Mouse (Mus musculus): ENCODE results near the gene Arel1. TPM values are rescaled to one million over a fixed set of nuclear protein-coding genes. Genes with fewer than 3 reads are reported as not detected.

Gene Arel1
- polyA plus RNA-seq (2015; fragmentation: Nextera tagmentation; extraction: Ambion mirVana): 14.6 and 14.8 TPM in 2 replicates

DNA sequence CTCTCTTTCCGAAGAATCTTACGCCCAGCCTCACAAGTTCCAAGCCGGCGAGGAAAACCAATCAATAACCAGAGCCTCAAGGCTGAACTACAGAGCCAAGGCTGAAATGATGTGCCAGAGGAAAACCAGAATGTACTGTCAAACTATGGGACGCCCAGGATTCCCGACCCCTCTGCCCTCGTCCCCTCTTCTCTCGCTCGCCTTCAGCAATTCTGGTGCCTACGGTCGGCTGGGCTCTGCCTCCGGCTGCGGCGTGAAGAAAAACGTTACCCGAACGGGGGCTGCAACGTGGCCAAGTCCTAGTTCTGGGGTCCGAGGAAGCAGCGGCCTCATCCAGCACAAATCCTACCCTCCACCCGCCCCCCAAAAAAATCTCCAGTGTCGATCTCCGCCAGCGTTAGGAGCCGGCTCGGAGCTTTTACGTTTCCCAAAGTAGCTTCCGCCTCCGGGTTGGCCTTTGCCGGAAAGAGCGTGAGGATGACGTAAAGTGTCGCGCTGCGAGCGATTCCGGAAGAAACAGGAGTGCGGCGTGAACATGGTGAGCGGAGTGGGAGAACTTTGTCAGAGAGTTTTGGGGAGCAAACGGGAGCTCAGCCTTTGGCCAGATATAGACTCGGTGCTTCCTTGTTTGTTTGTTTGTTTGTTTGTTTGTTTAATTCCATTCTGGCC lies at the start of gene Arel1, which contains the start of gene Fcf1:
Gene Arel1 (minus strand): TSS at position 473 of the 669 bp plus-strand sequence.
Gene Fcf1 (plus strand): TSS at position 470 of the 669 bp plus-strand sequence.
- no peaks in the 10 kb centered on the region for H3K27me3 ChIP-seq
- peak within 1 kb of the TSS; percentile 87 for H3K27ac ChIP-seq (replicated peaks)
- peak within 1 kb of the TSS; percentile 90 for H3K4me3 ChIP-seq (replicated peaks)
- peak within 1 kb of the TSS; percentile 71 for H3K4me2 ChIP-seq
- peaks cover 33% of the 10 kb centered on the region for H3K4me1 ChIP-seq (replicated peaks)
- no peaks in the 10 kb centered on the region for H3K9me3 ChIP-seq (replicated peaks)
- under 1% methylated on average over 42 of the region's 42 CpGs for WGBS (ENCODE audit: insufficient replicate concordance)
- peak within 1 kb of the TSS; percentile 87 for H3K9ac ChIP-seq
- peak; percentile 76 for ATAC-seq (ENCODE audit: insufficient read depth)
- H3K36me3 ChIP-seq (replicated peaks): peaks cover 31% of the 10 kb centered on the region

DNA sequence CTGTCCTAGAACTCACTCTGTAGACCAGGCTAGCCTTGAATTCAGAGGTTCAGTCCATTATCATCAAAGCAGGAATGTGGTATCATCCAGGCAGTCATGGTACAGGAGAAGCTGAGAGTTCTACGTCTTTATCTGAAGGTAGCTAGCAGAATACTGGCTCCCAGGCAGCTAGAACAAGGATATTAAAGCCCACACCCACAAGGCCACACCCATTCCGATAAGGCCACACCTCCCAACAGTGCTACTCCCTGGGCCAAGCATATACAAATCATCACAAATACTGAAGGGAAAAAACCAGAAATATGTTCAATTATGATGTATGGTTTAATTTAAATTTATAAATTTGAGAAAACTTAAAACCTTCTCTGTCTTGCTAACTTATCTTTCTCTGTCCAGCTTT lies 41.5 kb upstream of the Arel1 start:
- Histone ChIP-seq H3K36me3 (replicated peaks) (peaks cover 46% of the 10 kb centered on the region), H3K27ac (replicated peaks) (no peak overlapping the region), H3K4me3 (replicated peaks) (no peak overlapping the region), H3K27me3 (no peaks in the 10 kb centered on the region), H3K4me1 (replicated peaks) (peaks cover 11% of the 10 kb centered on the region), H3K9ac (no peak overlapping the region), H3K9me3 (replicated peaks) (no peaks in the 10 kb centered on the region), H3K4me2 (no peak overlapping the region)
- ATAC-seq (ENCODE audit: insufficient read depth): peak; percentile 70; the same call in 1 of the 2 replicates
- WGBS (ENCODE audit: insufficient replicate concordance): 36% methylated on average over 2 of the region's 2 CpGs

DNA sequence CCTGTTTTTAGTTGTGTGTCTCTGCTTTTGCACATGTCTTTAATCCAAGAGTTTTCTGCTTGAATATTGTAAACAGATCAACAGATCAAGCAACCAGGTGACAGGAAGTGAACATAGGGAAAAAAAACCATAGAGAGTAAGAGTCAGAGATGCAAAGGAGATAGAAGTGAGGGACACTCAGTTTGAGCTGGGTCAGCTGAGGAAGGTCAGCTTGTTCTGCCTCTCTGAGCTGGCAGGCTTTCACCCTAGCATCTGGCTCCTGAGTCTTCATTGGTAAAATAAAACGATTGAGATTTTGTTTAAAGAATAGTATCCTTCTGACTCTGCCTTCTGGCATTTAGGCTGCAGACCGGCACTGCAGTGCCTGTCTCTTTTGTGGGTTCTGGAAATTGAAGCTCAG lies 39.8 kb upstream of the Arel1 start:
- WGBS (ENCODE audit: insufficient replicate concordance): 75% methylated on average over 2 of the region's 2 CpGs
- no peak for ATAC-seq (ENCODE audit: insufficient read depth)
- Histone ChIP-seq H3K4me2 (no peak overlapping the region), H3K27ac (replicated peaks) (no peak overlapping the region), H3K9me3 (replicated peaks) (no peaks in the 10 kb centered on the region), H3K4me3 (replicated peaks) (no peak overlapping the region), H3K4me1 (replicated peaks) (peaks cover 11% of the 10 kb centered on the region), H3K9ac (no peak overlapping the region), H3K27me3 (no peaks in the 10 kb centered on the region), H3K36me3 (replicated peaks) (peaks cover 40% of the 10 kb centered on the region)

DNA sequence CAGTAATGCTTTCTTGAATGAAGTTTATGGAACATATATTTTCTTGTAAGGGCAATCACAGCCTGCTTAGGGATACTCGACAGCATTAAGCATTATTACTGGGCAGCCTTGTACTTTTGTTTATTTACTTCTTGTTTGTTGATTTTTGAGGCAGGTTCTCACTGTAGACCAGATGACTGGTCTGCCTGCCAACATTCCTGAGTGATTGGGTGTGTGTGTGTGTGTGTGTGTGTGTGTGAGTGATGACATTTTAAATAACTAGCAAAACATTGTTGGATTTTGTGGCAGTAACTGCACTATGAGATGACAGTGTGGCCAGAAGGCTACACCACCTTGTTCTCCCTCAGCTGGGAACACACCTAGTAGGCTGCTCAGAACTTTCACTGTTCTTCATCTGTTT lies 39.1 kb upstream of the Arel1 start:
- Histone ChIP-seq H3K4me3 (replicated peaks) (no peak overlapping the region), H3K4me1 (replicated peaks) (peaks cover 17% of the 10 kb centered on the region), H3K9me3 (replicated peaks) (no peaks in the 10 kb centered on the region), H3K36me3 (replicated peaks) (peaks cover 40% of the 10 kb centered on the region), H3K27ac (replicated peaks) (no peak overlapping the region), H3K4me2 (no peak overlapping the region), H3K27me3 (no peaks in the 10 kb centered on the region), H3K9ac (no peak overlapping the region)
- no peak for ATAC-seq (ENCODE audit: insufficient read depth)
- WGBS (ENCODE audit: insufficient replicate concordance): 57% methylated on average over 1 of the region's 1 CpGs

DNA sequence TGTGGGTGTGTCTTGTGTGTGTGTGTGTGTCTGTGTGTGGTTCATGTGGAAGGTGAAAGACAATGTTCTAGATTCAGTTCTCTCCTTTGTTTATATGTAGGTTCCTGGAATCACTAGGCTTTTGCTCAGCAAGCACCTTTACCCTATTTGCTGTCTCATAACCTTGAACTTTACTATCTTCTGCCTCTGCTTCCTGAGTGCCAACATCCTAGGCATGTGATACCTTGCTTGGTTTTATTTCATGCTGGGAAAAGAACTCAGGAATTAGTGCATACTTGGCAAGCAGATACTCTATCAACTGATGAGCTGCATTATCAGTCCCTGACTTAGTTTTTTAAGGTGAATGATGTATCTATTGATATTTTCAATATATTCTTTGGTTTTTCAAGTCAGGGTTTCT lies 36.3 kb upstream of the Arel1 start:
- Histone ChIP-seq H3K4me1 (replicated peaks) (peaks cover 16% of the 10 kb centered on the region), H3K27me3 (no peaks in the 10 kb centered on the region), H3K27ac (replicated peaks) (no peak overlapping the region)

DNA sequence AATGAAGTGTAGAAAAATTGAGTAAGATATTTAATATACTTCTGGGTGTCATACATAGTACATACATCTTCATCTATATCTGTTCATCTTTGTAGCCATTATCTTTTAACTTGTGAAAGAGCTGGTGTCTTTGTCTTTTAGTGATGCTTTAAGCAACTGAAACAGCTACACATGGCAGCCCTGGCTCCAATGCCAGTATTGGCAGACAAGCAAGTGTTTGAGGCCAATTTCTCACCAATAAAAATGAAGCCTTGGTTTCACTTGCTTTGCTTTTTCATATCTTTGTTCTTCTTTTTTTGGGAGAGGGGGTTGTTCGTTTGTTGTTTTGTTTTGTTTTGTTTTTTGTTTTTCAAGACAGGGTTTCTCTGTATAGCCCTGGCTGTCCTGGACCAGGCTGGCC lies 35.5 kb upstream of the Arel1 start:
- no peak overlapping the region for H3K4me3 ChIP-seq (replicated peaks)
- H3K27me3 ChIP-seq: no peaks in the 10 kb centered on the region
- peaks cover 23% of the 10 kb centered on the region for H3K36me3 ChIP-seq (replicated peaks)
- 69% methylated on average over 1 of the region's 1 CpGs for WGBS (ENCODE audit: insufficient replicate concordance)
- no peak overlapping the region for H3K9ac ChIP-seq
- no peak overlapping the region for H3K27ac ChIP-seq (replicated peaks)
- no peaks in the 10 kb centered on the region for H3K9me3 ChIP-seq (replicated peaks)
- H3K4me2 ChIP-seq: no peak overlapping the region
- peaks cover 13% of the 10 kb centered on the region; the same call in 1 of the 2 replicates for H3K4me1 ChIP-seq (replicated peaks)
- no peak for ATAC-seq (ENCODE audit: insufficient read depth)

More for the DNA sequence above, 36.3 kb upstream of the Arel1 start:
- H3K4me2 ChIP-seq: no peak overlapping the region
- H3K9me3 ChIP-seq (replicated peaks): no peaks in the 10 kb centered on the region
- H3K9ac ChIP-seq: no peak overlapping the region
- peaks cover 29% of the 10 kb centered on the region for H3K36me3 ChIP-seq (replicated peaks)
- H3K4me3 ChIP-seq (replicated peaks): no peak overlapping the region
- ATAC-seq (ENCODE audit: insufficient read depth): no peak

DNA sequence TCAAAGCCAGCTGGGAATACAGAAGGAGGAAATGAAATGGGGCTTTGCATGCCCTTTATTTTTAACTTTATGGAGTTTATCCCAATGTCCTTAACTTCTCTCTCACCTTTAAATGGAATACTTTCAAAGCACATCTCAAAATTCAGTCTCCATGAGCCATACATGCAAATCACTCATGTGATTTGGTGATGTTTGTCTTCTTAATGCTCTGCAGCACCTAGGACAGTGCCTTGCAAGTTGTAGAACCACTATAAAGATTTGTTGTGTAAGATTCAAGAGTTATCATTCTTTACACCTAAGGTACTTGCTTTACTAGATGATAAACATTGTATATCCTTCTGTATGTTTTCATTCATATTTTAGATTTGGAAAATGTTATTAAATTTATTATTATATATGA lies 28.4 kb upstream of the Arel1 start:
- Histone ChIP-seq H3K4me3 (replicated peaks) (peak overlapping the region; percentile 93; the same call in 1 of the 2 replicates), H3K9ac (no peak overlapping the region), H3K36me3 (replicated peaks) (peaks cover 22% of the 10 kb centered on the region), H3K4me2 (peak overlapping the region; percentile 91), H3K27ac (replicated peaks) (0 out of 2 replicates have a peak overlapping the region, but pooled peaks have one; percentile 45), H3K9me3 (replicated peaks) (no peaks in the 10 kb centered on the region), H3K27me3 (no peaks in the 10 kb centered on the region), H3K4me1 (replicated peaks) (peaks cover 43% of the 10 kb centered on the region)
- no peak for ATAC-seq (ENCODE audit: insufficient read depth)

DNA sequence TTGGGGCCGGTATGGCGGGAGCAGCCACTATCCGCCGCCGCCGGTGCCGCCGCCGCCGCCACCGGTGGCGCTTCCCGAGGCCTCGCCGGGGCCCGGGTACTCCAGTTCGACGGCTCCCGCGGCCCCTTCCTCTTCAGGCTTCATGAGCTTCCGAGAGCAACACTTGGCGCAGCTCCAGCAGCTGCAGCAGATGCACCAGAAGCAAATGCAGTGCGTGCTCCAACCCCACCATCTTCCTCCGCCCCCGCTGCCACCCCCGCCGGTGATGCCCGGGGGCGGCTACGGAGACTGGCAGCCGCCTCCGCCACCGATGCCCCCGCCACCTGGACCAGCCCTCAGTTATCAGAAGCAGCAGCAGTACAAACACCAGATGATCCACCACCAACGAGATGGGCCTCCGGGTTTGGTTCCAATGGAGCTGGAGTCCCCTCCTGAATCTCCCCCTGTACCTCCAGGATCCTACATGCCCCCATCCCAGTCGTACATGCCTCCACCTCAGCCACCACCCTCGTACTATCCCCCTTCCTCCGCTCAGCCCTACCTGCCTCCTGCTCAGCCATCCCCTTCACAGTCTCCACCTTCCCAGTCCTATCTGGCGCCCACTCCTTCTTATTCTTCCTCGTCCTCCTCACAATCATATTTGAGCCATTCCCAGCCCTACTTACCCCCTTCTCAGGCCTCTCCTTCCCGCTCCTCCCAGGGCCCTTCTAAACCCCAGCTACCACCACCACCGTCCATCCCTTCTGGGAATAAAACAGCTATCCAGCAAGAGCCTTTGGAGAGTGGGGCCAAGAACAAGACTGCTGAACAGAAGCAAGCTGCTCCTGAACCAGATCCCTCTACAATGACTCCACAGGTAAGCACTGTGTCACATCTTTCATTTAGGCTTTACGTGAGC lies 26.1 kb upstream of the Arel1 start:
- H3K9ac ChIP-seq: peak overlapping the region; percentile 94
- peaks cover 48% of the 10 kb centered on the region for H3K4me1 ChIP-seq (replicated peaks)
- H3K27ac ChIP-seq (replicated peaks): peak overlapping the region; percentile 89
- H3K36me3 ChIP-seq (replicated peaks): peaks cover 8% of the 10 kb centered on the region; the same call in 1 of the 2 replicates
- 0 out of 2 replicates have a peak, but pooled peaks cover under 1% of the 10 kb centered on the region for H3K27me3 ChIP-seq
- H3K4me2 ChIP-seq: peak overlapping the region; percentile 91
- ATAC-seq (ENCODE audit: insufficient read depth): peak; percentile 72
- 1% methylated on average over 44 of the region's 44 CpGs for WGBS (ENCODE audit: insufficient replicate concordance)
- H3K4me3 ChIP-seq (replicated peaks): peak overlapping the region; percentile 93
- H3K9me3 ChIP-seq (replicated peaks): no peaks in the 10 kb centered on the region

DNA sequence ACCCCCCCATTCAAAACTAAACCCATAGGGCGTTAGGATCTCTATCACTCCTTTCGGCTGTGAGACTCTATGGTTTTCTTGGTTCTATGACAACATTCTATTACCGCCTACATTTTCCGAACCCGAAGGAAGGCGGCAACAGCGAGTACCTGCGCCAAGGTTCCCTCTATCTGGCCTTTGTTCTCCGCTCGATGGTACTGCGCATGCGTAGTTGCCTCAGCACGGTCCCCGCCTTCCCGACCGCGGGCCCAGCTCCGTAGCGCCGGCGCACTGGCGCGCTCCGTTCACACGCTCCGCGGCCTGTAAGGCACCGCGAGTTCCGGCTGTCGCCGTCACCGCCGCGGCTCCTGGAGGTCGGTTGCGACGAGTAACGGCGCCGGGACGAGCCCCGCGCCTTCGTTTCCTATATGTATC lies 25.4 kb upstream of the Arel1 start, which contains the start of gene Ylpm1:
Gene Ylpm1 (plus strand): TSS at position 239 of the 414 bp plus-strand sequence.
- WGBS (ENCODE audit: insufficient replicate concordance): under 1% methylated on average over 45 of the region's 45 CpGs
- Histone ChIP-seq H3K36me3 (replicated peaks) (peaks cover 8% of the 10 kb centered on the region; the same call in 1 of the 2 replicates), H3K9me3 (replicated peaks) (no peaks in the 10 kb centered on the region)

DNA sequence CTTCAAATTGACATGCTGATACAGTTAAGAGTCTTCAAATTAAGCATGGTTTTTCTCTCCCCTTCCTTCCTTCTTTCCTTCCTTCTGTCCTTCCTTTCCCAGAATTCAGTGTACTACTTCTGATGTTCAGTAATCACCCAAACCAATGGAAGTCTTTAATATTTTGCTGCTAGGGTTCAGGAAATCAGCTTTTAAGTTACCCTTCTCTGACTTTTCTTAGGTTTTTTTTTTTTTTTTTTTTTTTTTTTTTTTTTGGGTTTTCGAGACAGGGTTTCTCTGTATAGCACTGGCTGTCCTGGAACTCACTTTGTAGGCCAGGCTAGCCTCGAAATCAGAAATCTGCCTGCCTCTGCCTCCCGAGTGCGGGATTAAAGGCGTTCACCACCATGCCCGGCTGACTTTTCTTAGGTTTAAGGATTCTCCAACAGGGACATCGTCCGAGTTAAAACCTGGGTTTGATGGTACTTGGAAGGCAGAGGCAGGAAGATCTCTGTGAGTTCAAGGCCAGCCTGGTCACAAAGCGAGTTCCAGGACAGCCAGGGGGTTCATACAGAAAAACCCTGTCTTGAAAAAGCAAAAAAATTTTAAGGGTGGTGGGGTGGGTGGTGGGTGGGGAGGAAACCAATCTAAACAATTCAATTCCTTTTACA lies 24.5 kb upstream of the Arel1 start:
- no peak for ATAC-seq (ENCODE audit: insufficient read depth)
- peaks cover 48% of the 10 kb centered on the region for H3K4me1 ChIP-seq (replicated peaks)
- H3K27ac ChIP-seq (replicated peaks): 0 out of 2 replicates have a peak overlapping the region, but pooled peaks have one; percentile 2
- 83% methylated on average over 9 of the region's 9 CpGs for WGBS (ENCODE audit: insufficient replicate concordance)
- H3K36me3 ChIP-seq (replicated peaks): peaks cover 8% of the 10 kb centered on the region; the same call in 1 of the 2 replicates
- H3K9me3 ChIP-seq (replicated peaks): no peaks in the 10 kb centered on the region
- H3K4me2 ChIP-seq: peak overlapping the region; percentile 91
- peaks cover 12% of the 10 kb centered on the region for H3K27me3 ChIP-seq
- H3K9ac ChIP-seq: no peak overlapping the region
- H3K4me3 ChIP-seq (replicated peaks): peak overlapping the region; percentile 93

More for the DNA sequence above, 25.4 kb upstream of the Arel1 start, which contains the start of gene Ylpm1:
- Histone ChIP-seq H3K4me1 (replicated peaks) (peaks cover 48% of the 10 kb centered on the region), H3K27me3 (0 out of 2 replicates have a peak, but pooled peaks cover 5% of the 10 kb centered on the region), H3K4me3 (replicated peaks) (peak within 1 kb of the TSS; percentile 93), H3K27ac (replicated peaks) (peak within 1 kb of the TSS; percentile 89), H3K4me2 (peak within 1 kb of the TSS; percentile 91), H3K9ac (peak within 1 kb of the TSS; percentile 94)
- ATAC-seq (ENCODE audit: insufficient read depth): peak; percentile 97

Measured in liver, embryonic 15.5 days (tissue).